Mouse (Mus musculus): ENCODE results near the gene Rnf8.

GRCm38 (mm10) chr17:29632312-29632711 lies 17.7 kb downstream of the Rnf8 start:
- no peak for TF ChIP-seq POLR2A (IDR thresholded peaks at IDR 0.05; ENCODE audit: borderline replicate concordance, control insufficient read depth, low read depth, low read length)
- no peak for TF ChIP-seq CTCF (IDR thresholded peaks at IDR 0.05; ENCODE audit: control insufficient read depth, insufficient read depth, low read length)

Data from bone marrow, adult 2 months (tissue).